Mouse (Mus musculus) kidney, embryonic 16.5 days (tissue): ENCODE data around the gene Clta. TPM values are rescaled to one million over a fixed set of nuclear protein-coding genes. Genes with fewer than 3 reads are reported as not detected.

Source experiments
- ATAC-seq: fragments of 200-750 bp; cut with Nextera tagmentation; 2 replicates; pipeline ENCODE4 v1.8.0; 2017; ENCODE audit warnings: moderate TSS enrichment; ENCODE audit not compliant: low FRiP score, low TSS enrichment
- H3K27ac ChIP-seq: fragments of 300-500 bp; sonication (generic); 2 replicates; pipeline ENCODE4 v1.5.1; 2014; ENCODE audit warnings: low read length
- H3K27me3 ChIP-seq: fragments of 300-500 bp; sonication (generic); 2 replicates; pipeline ENCODE4 v1.6.1; 2014; ENCODE audit warnings: low read length, control low read depth, mixed read lengths; ENCODE audit not compliant: insufficient read depth
- H3K36me3 ChIP-seq: fragments of 300-500 bp; sonication (generic); 2 replicates; pipeline ENCODE4 v1.6.1; 2014; ENCODE audit warnings: low read length, control low read depth, mixed read lengths; ENCODE audit not compliant: insufficient read depth
- H3K4me1 ChIP-seq: fragments of 300-500 bp; sonication (generic); 2 replicates; pipeline ENCODE4 v1.6.1; 2014; ENCODE audit warnings: low read length, control low read depth, mixed read lengths; ENCODE audit not compliant: insufficient read depth
- H3K4me2 ChIP-seq: fragments of 300-500 bp; sonication (generic); replicated peaks from 2 replicates; pipeline ENCODE4 v1.6.1; 2014; ENCODE audit warnings: low read depth, low read length
- H3K4me3 ChIP-seq: fragments of 300-500 bp; sonication (generic); 2 replicates; pipeline ENCODE4 v1.5.1; 2014; ENCODE audit warnings: mild to moderate bottlenecking, low read length
- H3K9ac ChIP-seq: fragments of 300-500 bp; sonication (generic); replicated peaks from 2 replicates; pipeline ENCODE4 v1.6.1; 2014; ENCODE audit warnings: low read length
- H3K9me3 ChIP-seq: fragments of 300-500 bp; sonication (generic); 2 replicates; pipeline ENCODE4 v1.6.1; 2016; ENCODE audit warnings: low read length, control low read depth
- WGBS: fragments of 180-500 bp; shearing (Covaris S2); extraction: QIAGEN DNeasy Blood & Tissue Kit; methylation state at CpG from one replicate; pipeline ENCODE4 v1.1.7; 2014; 5-methylcytosine and 5-hydroxymethylcytosine counted together
- polyA plus RNA-seq: library from polyadenylated mRNA; unstranded; fragments of >200 nt; fragmentation: Nextera tagmentation; extraction: Ambion mirVana; gene quantifications from 2 replicates; pipeline ENCODE4 v1.2.1, GENCODE M21; 2015

Clta gene
- 225 and 232 TPM in 2 replicates for polyA plus RNA-seq

GRCm38 (mm10) chr4:44004126-44004525 lies at the start of gene Clta:
Gene Clta (plus strand): TSS chr4:44004452.
- Histone ChIP-seq H3K27ac (no peak within 1 kb of the TSS), H3K27me3 (no peaks in the 10 kb centered on the region), H3K9ac (no peak within 1 kb of the TSS), H3K36me3 (no peaks in the 10 kb centered on the region), H3K9me3 (no peaks in the 10 kb centered on the region), H3K4me1 (no peaks in the 10 kb centered on the region), H3K4me2 (no peak within 1 kb of the TSS), H3K4me3 (no peak within 1 kb of the TSS)
- ATAC-seq: no peak
- WGBS: 93% methylated on average over 5 of the region's 5 CpGs

GRCm38 (mm10) chr4:43957292-43957845 lies 46.9 kb upstream of the Clta start, which contains the start of gene Glipr2:
Gene Glipr2 (plus strand): TSS chr4:43957401.
- Histone ChIP-seq H3K4me3 (peak within 1 kb of the TSS; percentile 77), H3K9ac (peak within 1 kb of the TSS; percentile 74), H3K9me3 (no peaks in the 10 kb centered on the region), H3K27me3 (peaks cover 5% of the 10 kb centered on the region; the same call in 1 of the 2 replicates), H3K4me2 (peak within 1 kb of the TSS; percentile 95), H3K36me3 (no peaks in the 10 kb centered on the region), H3K4me1 (peaks cover 11% of the 10 kb centered on the region), H3K27ac (peak within 1 kb of the TSS; percentile 64)
- ATAC-seq: peak; percentile 95
- WGBS: under 1% methylated on average over 44 of the region's 45 CpGs

DNA sequence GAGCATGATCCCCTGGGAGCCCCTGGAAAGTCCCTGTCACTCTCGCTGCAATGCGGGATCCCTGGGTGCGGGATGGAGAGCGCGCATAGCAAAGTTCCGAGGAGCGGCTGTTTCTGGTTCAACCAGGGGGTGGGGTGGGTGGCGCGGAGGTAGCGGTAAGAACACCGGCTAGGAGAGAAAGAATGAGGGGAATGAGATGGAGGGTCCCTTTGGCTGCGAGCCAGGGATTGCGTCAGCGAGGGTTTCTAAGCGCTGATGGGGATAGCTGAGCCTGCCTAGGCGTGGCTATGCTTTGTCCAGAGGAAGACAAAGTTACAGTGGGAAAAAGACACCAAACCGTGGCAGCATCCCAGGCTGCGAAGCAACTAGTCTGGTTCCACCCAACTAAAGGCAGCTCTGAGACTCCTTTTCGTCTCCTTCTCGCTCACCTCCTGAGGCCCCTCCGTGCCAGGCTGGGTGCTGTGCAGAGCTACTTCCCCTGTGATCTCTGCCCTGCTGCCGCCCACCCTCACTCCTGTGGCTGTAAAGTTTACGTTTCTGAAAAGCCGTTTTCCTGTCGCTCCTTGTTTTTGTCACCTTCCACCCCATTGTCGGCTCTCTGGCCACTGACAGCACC lies 46.3 kb upstream of the Clta start:
- peaks cover 11% of the 10 kb centered on the region for H3K4me1 ChIP-seq
- H3K4me3 ChIP-seq: peak overlapping the region; percentile 77
- no peaks in the 10 kb centered on the region for H3K9me3 ChIP-seq
- H3K27ac ChIP-seq: peak overlapping the region; percentile 64
- no peaks in the 10 kb centered on the region for H3K36me3 ChIP-seq
- peak overlapping the region; percentile 74 for H3K9ac ChIP-seq
- H3K27me3 ChIP-seq: peaks cover 5% of the 10 kb centered on the region; the same call in 1 of the 2 replicates
- peak overlapping the region; percentile 95 for H3K4me2 ChIP-seq
- ATAC-seq: peak; percentile 73
- WGBS: under 1% methylated on average over 26 of the region's 26 CpGs

GRCm38 (mm10) chr4:43959523-43960179 lies 44.6 kb upstream of the Clta start:
- Histone ChIP-seq H3K36me3 (no peaks in the 10 kb centered on the region), H3K4me2 (peak overlapping the region; percentile 95; the same call in 1 of the 2 replicates), H3K27ac (no peak overlapping the region), H3K4me1 (peaks cover 11% of the 10 kb centered on the region), H3K4me3 (no peak overlapping the region), H3K9ac (no peak overlapping the region; the same call in 1 of the 2 replicates), H3K9me3 (no peaks in the 10 kb centered on the region), H3K27me3 (peaks cover 5% of the 10 kb centered on the region; the same call in 1 of the 2 replicates)
- 61% methylated on average over 9 of the region's 9 CpGs for WGBS
- ATAC-seq: no peak

GRCm38 (mm10) chr4:43960207-43960606 lies 44.0 kb upstream of the Clta start:
- no peak overlapping the region for H3K27ac ChIP-seq
- no peaks in the 10 kb centered on the region for H3K9me3 ChIP-seq
- H3K9ac ChIP-seq: no peak overlapping the region
- H3K27me3 ChIP-seq: peaks cover 5% of the 10 kb centered on the region; the same call in 1 of the 2 replicates
- 85% methylated on average over 6 of the region's 6 CpGs for WGBS
- no peak for ATAC-seq
- H3K4me3 ChIP-seq: no peak overlapping the region
- H3K4me1 ChIP-seq: peaks cover 15% of the 10 kb centered on the region
- H3K36me3 ChIP-seq: no peaks in the 10 kb centered on the region
- no peak overlapping the region for H3K4me2 ChIP-seq

DNA sequence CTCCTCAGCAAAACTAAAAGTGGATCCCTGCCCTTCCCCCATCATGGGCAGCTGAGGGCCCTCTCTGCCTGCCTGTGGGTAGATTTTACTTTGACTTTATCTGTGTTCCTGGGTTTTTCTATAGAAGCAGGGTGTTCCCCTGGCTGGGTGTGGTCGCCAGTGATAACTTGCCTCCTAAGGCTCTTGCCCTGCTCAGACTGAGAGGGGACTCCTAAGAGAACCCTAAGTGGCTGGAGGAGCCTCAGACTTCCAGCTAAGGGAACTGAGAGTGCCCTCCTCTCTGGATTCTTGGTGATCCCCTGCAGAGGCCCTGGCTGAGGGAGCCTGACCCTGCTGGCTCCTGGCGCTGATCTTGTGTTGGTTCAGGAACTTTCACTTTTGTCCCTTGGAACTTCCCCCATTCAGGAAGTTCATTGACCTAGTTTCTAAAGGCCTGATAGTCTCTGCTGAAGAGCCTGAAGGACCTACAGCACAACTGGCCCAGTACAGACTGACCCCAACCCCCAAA lies 39.9 kb upstream of the Clta start:
- H3K4me3 ChIP-seq: no peak overlapping the region
- no peaks in the 10 kb centered on the region for H3K36me3 ChIP-seq
- no peak overlapping the region for H3K27ac ChIP-seq
- no peak overlapping the region for H3K4me2 ChIP-seq
- no peaks in the 10 kb centered on the region for H3K27me3 ChIP-seq
- H3K4me1 ChIP-seq: peaks cover 20% of the 10 kb centered on the region
- H3K9ac ChIP-seq: no peak overlapping the region
- no peak for ATAC-seq
- no peaks in the 10 kb centered on the region for H3K9me3 ChIP-seq
- WGBS: 56% methylated on average over 2 of the region's 2 CpGs

- no peak for ATAC-seq
- peak overlapping the region; percentile 10; the same call in 1 of the 2 replicates for H3K27ac ChIP-seq
- H3K9ac ChIP-seq: no peak overlapping the region
- H3K4me1 ChIP-seq: peaks cover 23% of the 10 kb centered on the region
- WGBS: 36% methylated on average over 4 of the region's 4 CpGs
- H3K9me3 ChIP-seq: no peaks in the 10 kb centered on the region
- no peaks in the 10 kb centered on the region for H3K27me3 ChIP-seq
- H3K4me3 ChIP-seq: no peak overlapping the region
- no peak overlapping the region for H3K4me2 ChIP-seq
- H3K36me3 ChIP-seq: no peaks in the 10 kb centered on the region
Observed at GRCm38 (mm10) chr4:43964951-43965684, 39.1 kb upstream of the Clta start.

- H3K27ac ChIP-seq: no peak overlapping the region
Observed at GRCm38 (mm10) chr4:43965856-43966535, 38.3 kb upstream of the Clta start.

GRCm38 (mm10) chr4:43968650-43969049 lies 35.6 kb upstream of the Clta start:
- H3K36me3 ChIP-seq: no peaks in the 10 kb centered on the region
- no peaks in the 10 kb centered on the region for H3K27me3 ChIP-seq
- 0 out of 2 replicates have a peak overlapping the region, but pooled peaks have one; percentile 3 for H3K9ac ChIP-seq
- peaks cover 40% of the 10 kb centered on the region for H3K4me1 ChIP-seq
- peak overlapping the region; percentile 26; the same call in 1 of the 2 replicates for H3K27ac ChIP-seq
- no peak; the same call in 1 of the 2 replicates for ATAC-seq
- no peak overlapping the region for H3K4me2 ChIP-seq
- H3K4me3 ChIP-seq: no peak overlapping the region
- no peaks in the 10 kb centered on the region for H3K9me3 ChIP-seq
- WGBS: 43% methylated on average over 13 of the region's 13 CpGs

More at GRCm38 (mm10) chr4:43965856-43966535, 38.3 kb upstream of the Clta start:
- no peak for ATAC-seq
- WGBS: 77% methylated on average over 7 of the region's 7 CpGs
- Histone ChIP-seq H3K36me3 (no peaks in the 10 kb centered on the region), H3K27me3 (no peaks in the 10 kb centered on the region), H3K4me3 (no peak overlapping the region), H3K9ac (no peak overlapping the region), H3K4me2 (no peak overlapping the region), H3K9me3 (no peaks in the 10 kb centered on the region), H3K4me1 (peaks cover 23% of the 10 kb centered on the region)
